Mouse (Mus musculus) olfactory bulb, adult 2 months (tissue): Measurements from ENCODE around the gene Gm11569.
"Not testable (repeated sequence)": the region's sequence is repeated elsewhere in the genome, so short reads cannot be mapped to it uniquely, and the experiment has no call there.

Experiments
- CTCF ChIP-seq: fragments of 200-500 bp; IDR thresholded peaks from 2 replicates; pipeline ENCODE4 v1.5.1; 2012; ENCODE audit warnings: low read depth, mild to moderate bottlenecking, low read length, moderate library complexity; ENCODE audit not compliant: insufficient read depth
- POLR2A ChIP-seq: fragments of 200-500 bp; IDR thresholded peaks from 2 replicates; pipeline ENCODE4 v1.6.1; 2012; ENCODE audit warnings: mild to moderate bottlenecking, low read depth, low read length, moderate library complexity; ENCODE audit not compliant: insufficient read depth

DNA sequence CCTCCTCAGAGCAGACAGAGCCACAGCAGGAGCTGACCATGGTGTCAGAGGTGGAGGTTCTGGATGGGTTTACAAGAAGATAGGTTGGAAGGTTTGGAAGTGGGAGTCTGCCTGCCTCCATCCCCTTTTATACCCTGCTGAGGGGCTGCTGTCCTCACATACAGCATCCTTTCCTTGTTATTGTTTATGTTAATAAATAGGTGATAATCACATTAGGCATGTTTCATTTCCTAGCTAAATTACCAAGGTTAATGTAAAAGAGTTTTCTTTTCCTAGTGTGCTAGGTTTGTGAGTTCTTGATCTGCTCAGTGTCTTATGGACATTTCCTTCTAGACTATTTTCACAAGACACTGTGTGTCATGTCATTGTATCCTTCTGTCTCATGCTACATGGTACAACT lies 11.1 kb upstream of the Gm11569 start, which contains the start of gene Krtap4-13:
- not testable (repeated sequence) for TF ChIP-seq POLR2A, CTCF
